Mouse (Mus musculus) hindbrain, embryonic 15.5 days (tissue): ENCODE measurements around the gene Hist1h2bk. TPM values are rescaled to one million over a fixed set of nuclear protein-coding genes. Genes with fewer than 3 reads are reported as not detected.
A peak's percentile ranks its signal among the peaks of the same experiment; 100 is the strongest.

Experiments used
- ATAC-seq: fragments of 200-750 bp; cut with Nextera tagmentation; 2 replicates; pipeline ENCODE4 v1.8.0; 2017; ENCODE audit warnings: low read depth, moderate number of reproducible peaks, moderate TSS enrichment; ENCODE audit not compliant: low FRiP score
- H3K27ac ChIP-seq: fragments of 300-500 bp; sonication (generic); replicated peaks from 2 replicates; pipeline ENCODE4 v1.5.1; 2015; ENCODE audit warnings: mild to moderate bottlenecking, inconsistent platforms
- H3K27me3 ChIP-seq: fragments of 300-500 bp; sonication (generic); 2 replicates; pipeline ENCODE4 v1.6.1; 2015; ENCODE audit warnings: control low read depth, inconsistent platforms
- H3K36me3 ChIP-seq: fragments of 300-500 bp; sonication (generic); 2 replicates; pipeline ENCODE4 v1.6.1; 2015; ENCODE audit warnings: control low read depth, inconsistent platforms
- H3K4me1 ChIP-seq: fragments of 300-500 bp; sonication (generic); replicated peaks from 2 replicates; pipeline ENCODE4 v1.6.1; 2015; ENCODE audit warnings: control low read depth, inconsistent platforms
- H3K4me2 ChIP-seq: fragments of 300-500 bp; sonication (generic); 2 replicates; pipeline ENCODE4 v1.6.1; 2015; ENCODE audit warnings: moderate library complexity, mild to moderate bottlenecking, inconsistent platforms
- H3K4me3 ChIP-seq: fragments of 300-500 bp; sonication (generic); 2 replicates; pipeline ENCODE4 v1.5.1; 2015; ENCODE audit warnings: mild to moderate bottlenecking, inconsistent platforms
- H3K9ac ChIP-seq: fragments of 300-500 bp; sonication (generic); 2 replicates; pipeline ENCODE4 v1.6.1; 2015; ENCODE audit warnings: inconsistent platforms
- H3K9me3 ChIP-seq: fragments of 300-500 bp; sonication (generic); 2 replicates; pipeline ENCODE4 v1.6.1; 2016; ENCODE audit warnings: control low read depth, inconsistent platforms
- WGBS: fragments of 180-500 bp; shearing (Covaris S2); methylation state at CpG from one replicate; pipeline ENCODE4 v1.1.7; 2015; 5-methylcytosine and 5-hydroxymethylcytosine counted together
- polyA plus RNA-seq: library from polyadenylated mRNA; unstranded; fragments of >200 nt; fragmentation: Nextera tagmentation; extraction: Ambion mirVana; gene quantifications from 2 replicates; pipeline ENCODE4 v1.2.1, GENCODE M21; 2015

Hist1h2bk gene
- polyA plus RNA-seq, 1 experiment from 2014 or later = 1.2 TPM

- H3K4me3 ChIP-seq = peak overlapping the region; percentile 38
- no peaks in the 10 kb centered on the region for H3K36me3 ChIP-seq
- no peaks in the 10 kb centered on the region for H3K9me3 ChIP-seq
- no peak overlapping the region for H3K9ac ChIP-seq
- H3K27ac ChIP-seq = no peak overlapping the region
- peaks cover 75% of the 10 kb centered on the region for H3K27me3 ChIP-seq
- peaks cover 16% of the 10 kb centered on the region for H3K4me1 ChIP-seq
- WGBS = 1% methylated on average over 44 of the region's 44 CpGs
- H3K4me2 ChIP-seq = peak overlapping the region; percentile 58
- no peak for ATAC-seq
Observed at GRCm38 (mm10) chr13:22019934-22020835, 15.5 kb upstream of the Hist1h2bk start.

DNA sequence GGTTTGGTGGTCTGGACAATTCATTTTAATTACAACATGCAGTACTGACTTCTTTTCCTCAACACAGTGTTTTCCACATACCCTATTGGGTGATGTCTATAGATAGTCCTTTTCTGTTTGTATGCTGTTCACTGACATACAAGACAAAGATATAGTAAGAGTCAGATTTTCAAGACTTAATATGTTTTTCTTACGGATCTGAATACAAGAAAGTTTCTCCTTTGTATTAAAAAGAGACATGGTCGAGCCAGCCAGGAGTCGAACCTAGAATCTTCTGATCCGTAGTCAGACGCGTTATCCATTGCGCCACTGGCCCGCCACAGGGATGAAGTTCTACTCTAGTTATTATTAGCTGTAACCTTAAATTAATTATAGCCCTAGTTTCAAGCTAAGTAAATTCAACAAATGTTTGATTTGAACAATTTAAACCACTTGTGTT, 14.8 kb upstream of the Hist1h2bk start:
- peaks cover 70% of the 10 kb centered on the region for H3K27me3 ChIP-seq
- H3K36me3 ChIP-seq = no peaks in the 10 kb centered on the region
- no peaks in the 10 kb centered on the region for H3K9me3 ChIP-seq
- H3K4me1 ChIP-seq = peaks cover 19% of the 10 kb centered on the region
- no peak overlapping the region for H3K9ac ChIP-seq
- peak; percentile 47; the same call in 1 of the 2 replicates for ATAC-seq
- no peak overlapping the region for H3K27ac ChIP-seq
- peak overlapping the region; percentile 58 for H3K4me2 ChIP-seq
- under 1% methylated on average over 8 of the region's 8 CpGs for WGBS
- H3K4me3 ChIP-seq = peak overlapping the region; percentile 38

DNA sequence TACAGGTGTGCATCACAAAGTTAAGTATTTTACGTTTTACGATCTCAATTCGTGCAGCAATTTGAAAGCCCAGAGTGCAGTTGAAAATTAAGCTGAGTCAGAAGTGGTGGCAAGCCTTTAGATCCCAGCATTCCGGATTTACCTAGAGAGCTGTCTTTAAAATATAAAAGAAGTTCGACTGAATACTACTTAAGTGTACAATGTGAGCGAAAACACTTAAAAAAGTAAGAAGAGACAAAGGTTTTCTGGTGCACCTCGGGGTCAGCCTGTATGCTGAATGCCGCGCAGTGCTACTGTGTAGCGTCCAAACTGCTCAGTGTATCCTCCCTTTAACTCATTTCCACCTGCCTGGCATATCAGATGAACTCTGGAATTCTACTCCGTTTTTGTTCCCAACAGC, 14.1 kb upstream of the Hist1h2bk start:
- Histone ChIP-seq H3K27ac (no peak overlapping the region), H3K4me1 (peaks cover 19% of the 10 kb centered on the region), H3K4me3 (peak overlapping the region; percentile 38), H3K9me3 (no peaks in the 10 kb centered on the region), H3K9ac (no peak overlapping the region), H3K4me2 (peak overlapping the region; percentile 58), H3K36me3 (no peaks in the 10 kb centered on the region), H3K27me3 (peaks cover 63% of the 10 kb centered on the region)
- ATAC-seq = no peak
- under 1% methylated on average over 11 of the region's 11 CpGs for WGBS

- peaks cover 21% of the 10 kb centered on the region for H3K4me1 ChIP-seq
- no peaks in the 10 kb centered on the region for H3K36me3 ChIP-seq
- H3K9me3 ChIP-seq = no peaks in the 10 kb centered on the region
- H3K4me3 ChIP-seq = peak overlapping the region; percentile 38
- H3K27me3 ChIP-seq = peaks cover 58% of the 10 kb centered on the region
- no peak for ATAC-seq
- no peak overlapping the region for H3K27ac ChIP-seq
- WGBS = under 1% methylated on average over 9 of the region's 9 CpGs
- H3K4me2 ChIP-seq = peak overlapping the region; percentile 58
- H3K9ac ChIP-seq = no peak overlapping the region
Observed at GRCm38 (mm10) chr13:22022241-22022640, 13.4 kb upstream of the Hist1h2bk start.

GRCm38 (mm10) chr13:22026058-22027031, 9.3 kb upstream of the Hist1h2bk start:
- 1% methylated on average over 35 of the region's 35 CpGs for WGBS
- no peaks in the 10 kb centered on the region for H3K9me3 ChIP-seq
- H3K27ac ChIP-seq = peak overlapping the region; percentile 47
- peak overlapping the region; percentile 66 for H3K4me2 ChIP-seq
- ATAC-seq = peak; percentile 52; the same call in 1 of the 2 replicates
- no peaks in the 10 kb centered on the region for H3K36me3 ChIP-seq
- peak overlapping the region; percentile 46 for H3K4me3 ChIP-seq
- H3K27me3 ChIP-seq = peaks cover 20% of the 10 kb centered on the region
- H3K4me1 ChIP-seq = peaks cover 12% of the 10 kb centered on the region; the same call in 1 of the 2 replicates
- peak overlapping the region; percentile 35 for H3K9ac ChIP-seq

GRCm38 (mm10) chr13:22028673-22029460, 6.8 kb upstream of the Hist1h2bk start:
- WGBS = under 1% methylated on average over 40 of the region's 40 CpGs
- Histone ChIP-seq H3K27me3 (peaks cover 1% of the 10 kb centered on the region; the same call in 1 of the 2 replicates), H3K9ac (peak overlapping the region; percentile 51), H3K4me1 (peaks cover 5% of the 10 kb centered on the region; the same call in 1 of the 2 replicates), H3K27ac (peak overlapping the region; percentile 68), H3K4me2 (peak overlapping the region; percentile 62), H3K9me3 (no peaks in the 10 kb centered on the region), H3K36me3 (no peaks in the 10 kb centered on the region), H3K4me3 (peak overlapping the region; percentile 52)
- peak; percentile 82 for ATAC-seq

DNA sequence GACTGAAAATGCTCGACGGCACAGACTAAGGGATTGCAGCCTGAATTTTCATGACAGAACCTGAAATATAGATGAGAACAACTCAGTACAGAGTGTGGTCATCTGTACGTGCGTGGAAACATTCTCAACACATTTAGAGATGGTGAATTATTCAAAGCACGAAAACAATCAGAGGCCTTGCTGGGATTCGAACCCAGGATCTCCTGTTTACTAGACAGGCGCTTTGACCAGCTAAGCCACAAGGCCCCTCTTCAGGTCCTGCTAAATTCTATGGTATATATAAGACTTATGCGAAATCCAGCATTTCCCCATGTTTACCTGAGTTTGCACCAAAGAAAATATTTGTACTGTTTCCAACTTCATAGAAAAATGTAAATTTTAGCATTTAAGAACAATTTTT, 5.7 kb upstream of the Hist1h2bk start:
- 29% methylated on average over 8 of the region's 8 CpGs for WGBS

GRCm38 (mm10) chr13:22030493-22030892, 5.2 kb upstream of the Hist1h2bk start:
- Histone ChIP-seq H3K4me3 (no peak overlapping the region), H3K27ac (no peak overlapping the region), H3K4me1 (peaks cover 11% of the 10 kb centered on the region), H3K27me3 (no peaks in the 10 kb centered on the region), H3K4me2 (no peak overlapping the region), H3K36me3 (no peaks in the 10 kb centered on the region), H3K9ac (no peak overlapping the region), H3K9me3 (no peaks in the 10 kb centered on the region)
- ATAC-seq = no peak
- 13% methylated on average over 4 of the region's 4 CpGs for WGBS

More for the DNA sequence above, 5.7 kb upstream of the Hist1h2bk start:
- H3K27ac ChIP-seq = no peak overlapping the region
- H3K9ac ChIP-seq = no peak overlapping the region
- no peaks in the 10 kb centered on the region for H3K36me3 ChIP-seq
- no peak overlapping the region for H3K4me2 ChIP-seq
- ATAC-seq = no peak
- H3K9me3 ChIP-seq = no peaks in the 10 kb centered on the region
- H3K27me3 ChIP-seq = no peaks in the 10 kb centered on the region; the same call in 1 of the 2 replicates
- H3K4me3 ChIP-seq = no peak overlapping the region
- H3K4me1 ChIP-seq = peaks cover 10% of the 10 kb centered on the region

DNA sequence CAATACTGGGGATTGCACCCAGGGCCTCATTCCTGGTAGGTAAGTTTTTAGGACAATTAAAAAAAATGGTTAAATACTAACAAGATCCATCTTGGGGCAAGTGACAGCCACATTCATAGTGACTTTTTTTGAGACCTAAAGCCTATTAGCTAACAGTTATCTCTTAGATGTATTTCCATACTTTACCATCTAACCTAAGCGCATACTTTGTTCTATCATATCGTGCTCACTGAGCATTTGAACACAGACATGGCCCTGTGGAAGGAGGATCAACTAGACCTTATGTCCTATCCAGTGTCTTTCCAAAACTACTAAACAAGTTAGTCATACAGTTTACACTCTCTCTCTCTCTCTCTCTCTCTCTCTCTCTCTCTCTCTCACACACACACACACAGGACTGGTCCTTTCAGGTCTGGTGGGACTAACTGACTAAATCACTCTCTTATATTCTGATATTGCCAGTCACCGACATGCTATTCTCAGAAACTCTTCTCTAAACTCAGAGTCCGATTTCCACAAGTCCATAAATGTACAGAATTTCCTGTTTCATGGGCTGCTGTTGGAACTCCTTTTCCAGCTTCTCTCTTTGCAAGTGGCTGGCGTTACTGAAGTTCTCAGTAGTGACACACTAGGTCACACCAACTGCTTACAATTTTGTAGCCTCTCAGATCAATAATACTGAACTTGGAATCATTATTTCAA, 1.8 kb upstream of the Hist1h2bk start:
- H3K9ac ChIP-seq = no peak overlapping the region
- peaks cover 14% of the 10 kb centered on the region for H3K4me1 ChIP-seq
- ATAC-seq = no peak
- whole genome bisulfite sequencing = 58% methylated on average over 5 of the region's 5 CpGs
- H3K27me3 ChIP-seq = no peaks in the 10 kb centered on the region
- no peak overlapping the region for H3K4me3 ChIP-seq
- H3K27ac ChIP-seq = no peak overlapping the region
- H3K36me3 ChIP-seq = no peaks in the 10 kb centered on the region
- peak overlapping the region; percentile 74 for H3K4me2 ChIP-seq
- no peaks in the 10 kb centered on the region for H3K9me3 ChIP-seq

- H3K27me3 ChIP-seq = no peaks in the 10 kb centered on the region
- no peaks in the 10 kb centered on the region for H3K36me3 ChIP-seq
- peak overlapping the region; percentile 53; the same call in 1 of the 2 replicates for H3K27ac ChIP-seq
- H3K4me1 ChIP-seq = peaks cover 14% of the 10 kb centered on the region
- WGBS = 2% methylated on average over 14 of the region's 14 CpGs
- no peaks in the 10 kb centered on the region for H3K9me3 ChIP-seq
- peak overlapping the region; percentile 43 for H3K4me3 ChIP-seq
- H3K4me2 ChIP-seq = peak overlapping the region; percentile 74
- ATAC-seq = no peak
- peak overlapping the region; percentile 33; the same call in 1 of the 2 replicates for H3K9ac ChIP-seq
Observed at GRCm38 (mm10) chr13:22034443-22035266, 1.0 kb upstream of the Hist1h2bk start.
